Mouse (Mus musculus): ENCODE results near the gene Olfr1113.
"Not testable (repeated sequence)": the region's sequence is repeated elsewhere in the genome, so short reads cannot be mapped to it uniquely, and the experiment has no call there.

GRCm38 (mm10) chr2:87167731-87168130 lies 41.0 kb upstream of the Olfr1113 start:
- TF ChIP-seq GATA1 (IDR thresholded peaks at IDR 0.05; ENCODE audit: borderline replicate concordance, low read length); FLI1 (IDR thresholded peaks at IDR 0.05; ENCODE audit: low read length): not testable (repeated sequence)

All from megakaryocyte, embryonic 14.5 days (primary cell).